Mouse (Mus musculus) limb, embryonic 14.5 days (tissue): Measurements from ENCODE around the gene Lcmt1. TPM values are rescaled to one million over a fixed set of nuclear protein-coding genes. Genes with fewer than 3 reads are reported as not detected.

Experiments
- ATAC-seq: fragments of 200-750 bp; cut with Nextera tagmentation; 2 replicates; pipeline ENCODE4 v1.8.0; 2017; ENCODE audit warnings: low read depth, moderate number of reproducible peaks, moderate TSS enrichment; ENCODE audit not compliant: low FRiP score
- DNase-seq: peaks from one replicate; pipeline ENCODE4 v3.0.0-alpha.2; 2015; ENCODE audit warnings: low spot score
- H3K27ac ChIP-seq: fragments of 300-500 bp; sonication (generic); replicated peaks from 2 replicates; pipeline ENCODE4 v1.5.1; 2014; ENCODE audit warnings: low read depth, mild to moderate bottlenecking, low read length, moderate library complexity, mixed read lengths
- H3K27me3 ChIP-seq: fragments of 300-500 bp; sonication (generic); 2 replicates; pipeline ENCODE4 v1.6.1; 2014; ENCODE audit warnings: low read length, mixed read lengths; ENCODE audit not compliant: control insufficient read depth, insufficient read depth
- H3K36me3 ChIP-seq: fragments of 300-500 bp; sonication (generic); 2 replicates; pipeline ENCODE4 v1.6.1; 2014; ENCODE audit warnings: mild to moderate bottlenecking, low read length, moderate library complexity, mixed read lengths; ENCODE audit not compliant: control insufficient read depth, insufficient read depth
- H3K4me1 ChIP-seq: fragments of 300-500 bp; sonication (generic); 2 replicates; pipeline ENCODE4 v1.6.1; 2014; ENCODE audit warnings: antibody characterized with exemption, low read length, mixed read lengths; ENCODE audit not compliant: control insufficient read depth, insufficient read depth
- H3K4me2 ChIP-seq: fragments of 300-500 bp; sonication (generic); replicated peaks from 2 replicates; pipeline ENCODE4 v1.6.1; 2014; ENCODE audit warnings: low read depth, mild to moderate bottlenecking, low read length, moderate library complexity; ENCODE audit not compliant: severe bottlenecking
- H3K4me3 ChIP-seq: fragments of 300-500 bp; sonication (generic); replicated peaks from 2 replicates; pipeline ENCODE4 v1.5.1; 2014; ENCODE audit warnings: low read length
- H3K9ac ChIP-seq: fragments of 300-500 bp; sonication (generic); 2 replicates; pipeline ENCODE4 v1.6.1; 2014; ENCODE audit warnings: mild to moderate bottlenecking, low read depth, low read length, moderate library complexity; ENCODE audit not compliant: severe bottlenecking
- H3K9me3 ChIP-seq: fragments of 300-500 bp; sonication (generic); 2 replicates; pipeline ENCODE4 v1.6.1; 2016; ENCODE audit warnings: low read length; ENCODE audit not compliant: control insufficient read depth
- POLR2A ChIP-seq: fragments of 200-500 bp; IDR thresholded peaks from 2 replicates; pipeline ENCODE4 v1.8.0; 2012; ENCODE audit warnings: inconsistent platforms, mild to moderate bottlenecking, moderate library complexity, borderline replicate concordance; ENCODE audit not compliant: insufficient read depth, insufficient read length; ENCODE audit errors: extremely low read depth
- WGBS: fragments of 180-500 bp; shearing (Covaris S2); extraction: QIAGEN DNeasy Blood & Tissue Kit; methylation state at CpG from one replicate; pipeline ENCODE4 v1.1.7; 2014; 5-methylcytosine and 5-hydroxymethylcytosine counted together
- polyA plus RNA-seq, 2 experiments: library from polyadenylated mRNA; depleted of rRNA in 1 of 2; stranded (reverse) in 1 of 2; unstranded in 1 of 2; fragments of >200 nt; fragmentation: Nextera tagmentation in 1 of 2; extraction: Ambion mirVana in 1 of 2; gene quantifications; 2 replicates each; pipeline versions ENCODE4 v1.2.1 to v1.2.3; 2012 to 2014

Gene Lcmt1
- polyA plus RNA-seq, 2 experiments: 35.2 to 44.2 TPM

GRCm38 (mm10) chr7:123455088-123455487 lies 85.5 kb downstream of the Lcmt1 start:
- TF ChIP-seq POLR2A: no peak
- Histone ChIP-seq H3K9ac (no peak overlapping the region), H3K9me3 (no peaks in the 10 kb centered on the region), H3K4me3 (no peak overlapping the region), H3K4me2 (no peak overlapping the region), H3K27me3 (no peaks in the 10 kb centered on the region), H3K36me3 (no peaks in the 10 kb centered on the region), H3K27ac (no peak overlapping the region), H3K4me1 (no peaks in the 10 kb centered on the region)
- no peak for ATAC-seq
- DNase-seq: no peak
- 93% methylated on average over 3 of the region's 3 CpGs for WGBS

GRCm38 (mm10) chr7:123458309-123458708 lies 88.7 kb downstream of the Lcmt1 start:
- no peak for TF ChIP-seq POLR2A
- H3K36me3 ChIP-seq: no peaks in the 10 kb centered on the region
- no peaks in the 10 kb centered on the region for H3K9me3 ChIP-seq
- H3K4me1 ChIP-seq: no peaks in the 10 kb centered on the region
- no peak overlapping the region for H3K27ac ChIP-seq
- no peak overlapping the region for H3K4me2 ChIP-seq
- H3K4me3 ChIP-seq: no peak overlapping the region
- 90% methylated on average over 4 of the region's 4 CpGs for WGBS
- ATAC-seq (no peak), DNase-seq (no peak)
- no peaks in the 10 kb centered on the region for H3K27me3 ChIP-seq
- H3K9ac ChIP-seq: no peak overlapping the region

- TF ChIP-seq POLR2A: no peak
Measured at GRCm38 (mm10) chr7:123459247-123459646, 89.7 kb downstream of the Lcmt1 start.

DNA sequence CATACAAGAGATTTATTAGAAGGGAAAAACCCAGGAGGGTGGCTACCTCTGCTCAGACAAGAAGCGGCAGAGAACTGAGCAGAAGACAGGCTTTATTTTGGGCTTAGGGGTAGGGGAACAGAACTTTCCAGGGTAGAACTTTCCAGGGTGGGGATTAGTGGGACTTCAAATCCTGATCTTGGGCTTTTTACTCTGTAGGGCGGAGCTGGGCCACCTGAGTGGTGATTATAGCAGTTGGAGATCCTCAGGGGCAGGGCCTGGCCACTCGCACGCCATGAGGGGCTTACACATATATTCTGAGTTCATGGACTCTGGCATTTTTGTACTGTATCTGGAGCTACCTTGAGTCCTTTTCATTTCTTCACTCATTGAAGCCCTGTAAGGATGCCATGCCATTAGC lies 91.7 kb downstream of the Lcmt1 start:
- H3K4me2 ChIP-seq: no peak overlapping the region
- 78% methylated on average over 4 of the region's 4 CpGs for WGBS
- H3K9me3 ChIP-seq: no peaks in the 10 kb centered on the region
- no peaks in the 10 kb centered on the region for H3K27me3 ChIP-seq
- no peak overlapping the region for H3K4me3 ChIP-seq
- no peak for TF ChIP-seq POLR2A
- no peaks in the 10 kb centered on the region for H3K4me1 ChIP-seq
- no peak for DNase-seq
- no peak for ATAC-seq
- H3K9ac ChIP-seq: no peak overlapping the region
- no peak overlapping the region for H3K27ac ChIP-seq
- H3K36me3 ChIP-seq: no peaks in the 10 kb centered on the region

More at GRCm38 (mm10) chr7:123459247-123459646, 89.7 kb downstream of the Lcmt1 start:
- WGBS: 83% methylated on average over 4 of the region's 4 CpGs
- H3K9ac ChIP-seq: no peak overlapping the region
- no peaks in the 10 kb centered on the region for H3K27me3 ChIP-seq
- H3K4me2 ChIP-seq: no peak overlapping the region
- H3K27ac ChIP-seq: no peak overlapping the region
- DNase-seq: no peak
- no peaks in the 10 kb centered on the region for H3K4me1 ChIP-seq
- no peak overlapping the region for H3K4me3 ChIP-seq
- H3K9me3 ChIP-seq: no peaks in the 10 kb centered on the region
- no peak for ATAC-seq
- H3K36me3 ChIP-seq: no peaks in the 10 kb centered on the region

DNA sequence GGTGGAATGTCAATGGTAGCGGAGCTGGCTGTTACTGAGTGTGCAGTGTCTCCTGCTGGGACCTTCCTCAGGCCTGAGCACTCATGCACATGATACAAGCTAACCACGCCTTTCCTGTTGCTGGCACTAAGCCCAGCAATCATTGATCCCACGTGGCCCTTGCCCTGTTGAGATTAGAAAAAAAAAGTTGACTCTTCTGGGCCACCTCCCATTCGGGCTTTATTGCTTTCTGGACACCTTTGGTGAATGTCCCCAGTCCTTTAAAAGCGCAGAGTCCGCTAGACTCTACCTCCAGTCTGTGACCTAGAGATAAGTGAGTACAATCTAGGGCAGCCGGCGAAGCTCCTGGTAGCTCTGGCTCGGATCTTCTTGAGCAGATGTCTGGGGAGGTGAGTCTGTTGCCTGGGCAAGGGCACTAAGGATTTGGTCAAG lies 92.5 kb downstream of the Lcmt1 start, which contains the start of gene Aqp8:
Gene Aqp8 (plus strand): TSS at position 222 of the 432 bp plus-strand sequence.
- WGBS: 53% methylated on average over 9 of the region's 9 CpGs
- H3K36me3 ChIP-seq: no peaks in the 10 kb centered on the region
- TF ChIP-seq POLR2A: no peak
- no peaks in the 10 kb centered on the region for H3K27me3 ChIP-seq
- H3K4me3 ChIP-seq: no peak within 1 kb of the TSS
- no peaks in the 10 kb centered on the region for H3K4me1 ChIP-seq
- H3K9ac ChIP-seq: no peak within 1 kb of the TSS
- no peak within 1 kb of the TSS for H3K27ac ChIP-seq
- H3K4me2 ChIP-seq: no peak within 1 kb of the TSS
- DNase-seq (no peak), ATAC-seq (no peak)
- H3K9me3 ChIP-seq: no peaks in the 10 kb centered on the region

DNA sequence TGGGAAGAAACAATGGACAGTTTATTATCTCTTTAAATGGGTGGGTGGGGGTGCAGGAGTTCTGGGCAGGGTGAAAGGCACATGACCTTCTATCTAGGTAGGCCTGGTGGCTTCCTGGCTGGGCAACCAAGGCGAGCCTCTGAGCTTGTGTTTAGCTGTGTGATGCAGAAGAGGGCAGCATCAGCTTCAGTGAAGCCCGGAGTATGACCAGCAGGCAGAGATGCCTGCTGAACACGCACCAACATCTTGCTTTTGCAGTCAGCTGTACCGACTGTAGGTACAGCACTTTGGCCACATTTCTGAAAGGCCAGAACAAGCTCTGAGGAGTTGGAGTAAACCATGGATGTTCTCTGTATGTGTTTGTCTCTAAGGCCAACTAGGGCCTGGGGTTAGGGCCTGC lies 94.0 kb downstream of the Lcmt1 start:
- 86% methylated on average over 4 of the region's 4 CpGs for WGBS
- no peaks in the 10 kb centered on the region for H3K27me3 ChIP-seq
- no peak overlapping the region for H3K9ac ChIP-seq
- H3K4me1 ChIP-seq: no peaks in the 10 kb centered on the region
- no peak overlapping the region for H3K27ac ChIP-seq
- ATAC-seq (no peak), DNase-seq (no peak)
- no peak overlapping the region for H3K4me2 ChIP-seq
- H3K9me3 ChIP-seq: no peaks in the 10 kb centered on the region
- TF ChIP-seq POLR2A: no peak
- no peaks in the 10 kb centered on the region for H3K36me3 ChIP-seq
- H3K4me3 ChIP-seq: no peak overlapping the region
